Mouse (Mus musculus) thymus, postnatal 25 days (tissue): Measurements from ENCODE around the gene Iqsec2.
A peak's percentile ranks its signal among the peaks of the same experiment; 100 is the strongest.
"Not testable (repeated sequence)": the region's sequence is repeated elsewhere in the genome, so short reads cannot be mapped to it uniquely, and the experiment has no call there.

Experiments
- DNase-seq: peaks from one replicate; pipeline ENCODE4 v3.0.0; 2022

The Iqsec2 gene

DNA sequence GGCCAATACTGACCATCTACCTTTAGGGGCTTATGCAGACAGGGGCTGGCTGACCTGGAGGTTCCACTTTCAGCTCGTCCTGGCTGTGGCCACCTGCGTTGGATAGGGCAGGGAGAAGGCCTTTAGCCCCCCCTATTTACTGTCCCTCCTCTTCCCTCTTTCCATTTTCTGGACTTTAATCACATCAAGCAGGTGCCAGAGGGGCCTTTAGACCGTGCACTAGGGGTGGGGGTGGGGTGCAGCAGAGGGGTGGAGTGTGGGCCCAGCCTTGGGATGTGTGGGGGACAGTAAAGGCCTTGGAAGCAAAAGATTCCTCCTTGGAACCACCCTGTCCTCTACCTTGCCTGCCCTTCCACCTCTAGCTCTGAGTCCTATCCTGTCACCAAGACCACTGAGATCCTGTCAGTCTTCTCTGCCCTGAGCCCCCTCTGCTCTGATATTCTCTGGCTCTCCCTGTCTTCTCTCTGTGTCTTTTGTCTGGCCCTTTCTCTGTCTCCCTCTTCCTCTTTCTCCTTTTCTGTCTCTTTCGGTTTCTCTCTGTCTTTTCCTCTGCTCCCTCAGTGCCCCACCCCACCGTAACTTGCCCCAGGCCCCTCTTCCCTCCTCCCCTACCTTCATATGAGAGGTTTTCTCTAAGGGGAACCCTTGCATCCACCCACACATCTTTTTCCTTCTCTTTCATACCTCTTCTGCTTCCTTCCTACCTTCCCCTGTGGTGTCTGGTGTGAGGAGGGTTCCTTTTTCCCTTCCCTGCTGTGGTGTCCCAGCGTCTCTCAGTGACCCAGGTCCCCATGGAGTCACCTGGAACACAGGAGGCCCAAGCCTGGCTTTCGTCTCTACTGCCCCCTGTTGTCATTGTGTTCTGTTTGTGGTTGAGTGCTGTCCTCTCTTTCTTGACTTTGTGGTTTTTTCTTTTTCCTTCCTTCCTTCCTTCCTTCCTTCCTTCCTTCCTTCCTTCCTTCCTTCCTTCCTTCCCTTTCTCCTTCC, 35.9 kb downstream of the Iqsec2 start:
- no peak for DNase-seq

DNA sequence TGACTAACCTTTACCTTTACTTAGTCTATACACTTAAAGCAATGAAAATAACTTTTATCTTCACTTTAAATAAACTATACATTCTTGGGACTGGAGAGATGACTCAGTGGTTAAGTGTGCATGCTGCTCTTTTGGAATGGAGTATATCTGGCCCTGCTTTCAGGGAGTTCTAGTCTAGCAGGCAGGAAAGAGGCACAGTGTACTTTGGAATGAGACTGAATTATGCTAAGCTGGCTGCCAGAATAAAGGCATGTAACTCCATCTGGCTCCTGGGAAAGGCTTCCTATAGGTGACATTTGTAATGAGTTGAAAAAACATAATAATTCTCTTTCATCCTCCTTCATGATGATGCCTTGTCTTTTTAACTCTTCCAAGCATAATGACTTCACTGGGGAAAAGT, 43.1 kb downstream of the Iqsec2 start:
- DNase-seq = no peak

DNA sequence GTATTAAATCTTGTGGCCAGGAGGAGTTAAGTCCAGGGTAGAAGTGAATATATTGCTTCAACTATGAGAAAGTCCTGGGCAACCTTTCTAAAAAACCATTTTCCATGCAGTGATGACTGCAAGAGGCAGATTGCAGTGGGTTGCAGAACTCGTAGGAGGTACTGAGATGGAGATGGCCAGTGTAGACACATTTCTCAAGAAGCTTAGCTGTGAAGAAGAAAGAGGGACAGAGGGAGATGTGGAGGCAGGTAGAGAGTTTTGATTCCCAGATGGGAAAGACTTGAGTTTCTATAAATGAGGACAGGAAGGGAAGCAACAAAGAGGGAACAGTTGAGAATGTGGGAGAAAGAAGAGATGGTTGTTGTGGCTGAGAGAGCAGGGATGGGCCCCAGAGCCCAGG, 47.2 kb downstream of the Iqsec2 start:
- DNase-seq = no peak

DNA sequence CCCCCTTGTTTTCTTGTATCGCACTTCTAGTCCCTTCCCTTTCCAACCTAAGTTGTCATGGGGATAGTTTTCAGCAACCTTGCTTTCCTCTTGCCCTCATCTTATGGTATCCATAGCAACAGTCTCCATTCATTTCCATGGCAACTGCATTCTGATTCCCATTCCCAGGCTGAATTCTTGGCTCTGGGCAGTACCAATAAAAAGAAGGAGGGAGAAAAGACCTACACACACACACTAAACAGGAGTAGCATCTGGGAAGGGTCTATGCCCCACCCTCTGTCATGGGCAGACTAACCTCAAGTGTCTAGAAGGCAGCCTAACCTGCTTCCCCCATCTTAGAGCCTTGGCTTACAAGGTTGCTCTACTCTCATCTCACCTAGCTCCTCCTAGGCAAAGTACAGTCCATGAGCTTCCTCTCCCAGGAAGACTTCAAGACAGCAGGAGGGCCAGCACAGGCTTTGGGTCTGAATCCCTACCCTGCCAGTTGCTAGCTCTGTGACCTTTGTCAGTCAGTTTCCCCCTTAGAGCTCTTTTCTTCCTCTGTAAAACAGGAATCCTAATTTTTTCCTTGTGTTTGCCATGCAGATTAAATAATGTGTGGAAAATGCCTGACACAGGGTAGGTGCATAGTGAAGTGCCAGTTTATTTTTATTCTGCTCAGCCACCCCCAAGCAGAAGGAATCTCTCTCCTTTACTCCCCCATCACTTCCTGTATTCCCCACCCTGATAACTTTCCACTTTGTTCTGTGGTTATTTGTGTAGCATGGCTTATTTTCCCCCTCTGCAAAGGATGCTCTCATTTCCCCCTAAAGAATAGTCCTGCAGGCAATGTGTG, 54.0 kb downstream of the Iqsec2 start:
- no peak for DNase-seq

DNA sequence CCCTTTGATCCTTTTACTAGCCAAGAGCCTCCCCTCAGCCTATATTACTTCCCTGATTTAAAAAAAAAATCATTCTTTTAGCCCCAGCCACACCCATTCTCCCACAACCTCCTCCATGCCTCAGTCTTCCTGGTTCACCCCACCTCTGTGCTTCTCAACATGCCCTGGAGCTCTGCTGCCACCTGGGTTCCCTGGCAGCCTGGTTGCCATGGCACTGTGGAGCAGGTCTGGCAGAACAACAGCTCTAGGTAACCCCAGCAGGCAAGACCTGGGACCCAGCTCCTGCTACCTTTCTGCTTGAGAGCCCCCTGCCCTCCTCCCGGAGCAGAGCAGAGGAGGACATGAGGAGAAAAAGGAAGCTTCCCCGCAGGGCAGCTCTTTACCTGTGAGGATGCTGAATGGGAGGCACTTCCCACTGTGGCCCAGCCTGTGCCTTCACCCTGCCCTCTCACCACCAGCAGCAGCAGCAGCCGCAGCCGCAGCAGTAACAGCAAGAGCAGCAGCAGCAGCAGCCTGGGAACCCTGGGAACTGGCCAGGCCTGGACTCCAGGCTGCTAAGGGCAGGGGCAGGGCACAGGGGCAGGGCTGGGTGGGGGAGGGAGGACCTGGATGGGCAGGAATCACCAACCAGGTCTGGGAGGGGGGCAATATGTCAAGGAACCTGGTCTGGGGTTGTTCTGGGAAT, 57.8 kb downstream of the Iqsec2 start:
- DNase-seq = no peak

DNA sequence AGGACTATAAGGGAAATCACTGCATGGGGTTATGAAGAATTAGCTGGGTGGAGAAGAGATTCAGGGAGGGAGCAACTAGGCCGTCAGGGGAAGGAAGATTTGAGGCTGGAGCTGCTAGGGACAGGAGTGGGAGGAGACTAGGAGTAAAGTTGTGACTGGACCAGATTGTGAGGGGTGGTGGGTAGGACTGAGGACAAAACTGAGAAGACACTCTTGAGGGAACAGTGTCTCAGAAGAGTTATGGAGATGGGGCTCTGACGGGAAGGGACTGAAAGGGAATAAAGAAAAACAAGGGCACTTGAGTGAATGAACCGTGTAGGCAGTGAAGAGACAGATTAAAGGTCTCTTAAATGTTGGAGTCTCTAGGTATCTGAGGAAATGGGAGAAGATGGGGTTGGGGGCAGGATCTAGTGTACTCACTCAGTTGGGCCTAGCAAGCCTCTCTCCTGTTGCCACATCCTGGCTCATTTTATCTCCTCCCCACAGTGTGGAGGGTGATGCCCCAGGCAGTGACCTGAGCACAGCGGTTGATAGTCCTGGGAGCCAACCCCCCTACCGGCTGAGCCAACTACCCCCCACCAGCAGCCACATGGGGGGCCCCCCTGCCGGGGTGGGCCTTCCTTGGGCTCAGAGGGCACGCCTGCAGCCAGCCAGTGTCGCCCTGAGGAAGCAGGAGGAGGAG, 58.5 kb downstream of the Iqsec2 start:
- no peak for DNase-seq

DNA sequence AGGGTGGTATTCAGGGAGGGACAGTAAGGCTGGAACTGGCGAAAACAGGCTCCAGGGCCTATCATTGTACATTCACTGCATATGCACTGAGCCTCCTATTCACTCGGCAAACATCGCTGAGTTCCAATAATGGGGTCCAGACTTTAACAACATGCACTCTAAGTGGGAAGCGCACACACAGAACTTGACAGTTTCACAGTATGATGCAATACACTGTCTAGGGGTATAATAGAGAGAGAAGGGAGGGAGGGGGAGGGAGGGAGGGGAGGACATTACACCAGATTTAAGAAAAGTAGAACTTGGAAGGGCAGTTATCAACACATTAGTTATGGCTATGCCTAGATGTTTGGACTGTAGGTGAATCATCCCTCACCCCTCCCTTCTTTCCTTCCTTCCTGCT, 59.2 kb downstream of the Iqsec2 start:
- no peak for DNase-seq

DNA sequence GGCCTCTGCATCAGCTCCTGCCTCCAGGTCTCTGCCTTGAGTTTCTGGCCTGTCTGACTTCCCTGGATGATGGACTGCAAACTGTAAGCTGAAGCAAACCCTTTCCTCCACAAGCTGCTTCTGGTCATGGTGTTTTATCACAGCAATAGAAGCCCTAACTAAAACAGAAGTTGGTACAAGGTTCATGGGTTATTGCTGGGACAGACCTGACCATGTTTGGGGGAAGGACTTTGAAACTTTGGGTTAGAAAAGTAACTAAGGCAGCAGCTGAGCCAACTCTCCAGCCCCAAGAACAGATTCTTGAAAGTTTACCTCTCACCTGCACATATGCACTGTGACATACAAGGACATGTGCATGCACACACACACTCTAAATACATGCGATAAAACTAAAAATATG, 61.4 kb downstream of the Iqsec2 start:
- DNase-seq = no peak

DNA sequence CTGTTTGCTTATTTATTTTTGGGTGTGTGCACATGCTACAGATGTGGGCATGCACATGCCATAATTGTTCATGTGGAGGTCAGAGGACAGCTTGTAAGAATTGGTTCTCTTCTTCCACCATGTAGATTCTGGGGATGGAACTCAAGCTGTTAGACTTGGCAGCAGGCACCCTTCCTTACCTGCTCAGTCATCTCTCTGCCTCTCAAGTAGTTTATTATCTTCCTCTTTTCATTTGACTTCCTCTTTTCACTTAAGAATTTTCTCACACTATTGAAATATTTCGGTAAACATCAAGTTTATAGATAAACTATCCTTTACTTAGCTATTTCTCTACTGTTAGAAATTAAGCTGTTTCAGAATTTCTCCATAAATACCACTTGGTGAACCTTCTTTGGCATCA, 70.6 kb downstream of the Iqsec2 start:
- no peak for DNase-seq

DNA sequence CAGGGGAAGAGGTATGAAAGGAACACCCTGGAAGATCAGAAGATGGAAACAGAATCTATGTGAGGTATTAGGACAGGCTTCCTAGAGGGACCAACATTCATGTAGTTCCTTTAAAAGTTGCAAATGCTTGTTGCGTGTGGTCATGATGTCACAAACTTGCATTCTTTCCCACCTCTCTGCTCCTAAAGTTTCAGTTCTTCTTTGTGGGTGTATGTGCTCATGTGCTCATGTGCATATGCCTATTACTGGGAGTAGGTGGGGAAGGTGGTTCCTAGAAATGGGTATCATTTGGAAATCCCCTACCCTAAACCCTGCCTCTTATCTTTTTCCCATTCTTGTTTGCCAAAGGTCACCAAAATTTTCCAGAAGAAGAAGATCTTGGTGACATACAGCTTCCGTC, 74.5 kb downstream of the Iqsec2 start:
- no peak for DNase-seq

DNA sequence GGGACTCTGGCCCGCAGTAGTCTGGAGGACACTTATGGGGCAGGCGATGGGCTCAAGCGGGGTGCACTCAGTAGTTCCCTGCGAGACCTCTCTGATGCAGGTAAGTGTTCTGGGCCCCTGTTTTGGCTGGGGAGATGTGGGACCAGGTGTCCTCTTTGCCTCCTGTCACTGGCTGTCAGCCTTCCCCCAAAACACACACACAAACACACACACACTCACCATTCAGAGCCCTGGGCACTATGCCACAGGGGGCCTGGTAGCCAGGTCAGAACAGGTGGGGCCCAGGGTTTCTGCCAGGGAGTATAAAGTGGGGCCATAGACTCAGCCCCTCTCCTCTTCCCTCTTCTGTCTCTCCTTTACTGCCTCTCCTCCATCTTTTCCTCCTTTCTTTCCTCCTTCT, 77.7 kb downstream of the Iqsec2 start:
- DNase-seq = no peak

DNA sequence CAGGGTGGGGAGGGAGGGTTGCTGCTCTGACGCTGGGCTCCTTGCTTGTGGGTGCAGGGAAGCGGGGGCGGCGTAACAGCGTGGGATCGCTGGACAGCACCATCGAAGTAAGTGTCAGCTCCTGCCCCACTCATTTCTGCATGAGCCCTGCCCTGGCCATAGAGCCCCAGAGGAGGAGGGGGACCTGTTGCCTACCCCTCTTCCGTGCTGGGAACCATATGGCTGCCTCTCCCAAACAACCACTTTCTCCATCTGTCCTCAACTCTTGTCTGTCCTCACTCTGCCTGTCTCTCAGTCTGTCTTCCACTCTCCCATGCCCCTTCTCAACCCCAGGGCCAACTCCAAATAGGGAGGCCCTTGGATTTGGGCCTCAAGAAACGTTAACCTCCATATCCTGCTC, 78.2 kb downstream of the Iqsec2 start:
- DNase-seq = no peak

DNA sequence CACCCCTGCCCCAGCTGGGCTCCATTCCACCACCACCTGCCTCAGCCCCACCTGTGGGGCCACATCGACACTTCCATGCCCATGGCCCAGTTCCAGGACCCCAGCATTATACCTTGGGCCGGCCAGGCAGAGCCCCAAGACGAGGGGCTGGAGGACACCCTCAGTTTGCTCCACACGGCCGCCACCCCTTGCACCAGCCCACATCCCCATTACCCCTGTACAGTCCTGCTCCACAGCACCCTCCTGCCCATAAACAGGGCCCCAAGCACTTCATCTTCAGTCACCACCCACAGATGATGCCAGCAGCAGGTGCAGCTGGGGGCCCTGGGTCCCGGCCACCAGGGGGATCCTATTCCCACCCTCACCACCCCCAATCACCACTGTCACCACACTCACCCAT, 79.2 kb downstream of the Iqsec2 start:
- no peak for DNase-seq

DNA sequence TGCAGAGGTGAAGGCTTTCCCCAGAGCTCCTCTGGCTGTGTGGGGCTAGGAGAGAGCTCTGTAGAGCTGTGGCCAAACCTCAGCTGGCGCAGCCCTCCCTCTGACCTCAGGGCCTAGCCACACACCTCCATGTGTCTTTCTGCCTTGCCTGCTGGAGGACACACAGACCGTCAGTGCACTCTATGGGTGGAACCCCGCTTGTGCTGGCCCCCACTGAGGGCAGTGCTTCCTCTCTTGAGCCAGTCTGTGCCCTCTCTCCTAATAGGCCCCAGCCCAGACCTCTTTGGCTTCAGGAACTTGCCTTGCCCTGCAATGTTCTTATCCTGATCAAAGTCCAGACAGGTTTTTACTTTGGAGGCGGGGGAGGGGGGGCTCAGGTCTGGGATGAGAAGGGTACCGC, 80.2 kb downstream of the Iqsec2 start:
- no peak for DNase-seq

DNA sequence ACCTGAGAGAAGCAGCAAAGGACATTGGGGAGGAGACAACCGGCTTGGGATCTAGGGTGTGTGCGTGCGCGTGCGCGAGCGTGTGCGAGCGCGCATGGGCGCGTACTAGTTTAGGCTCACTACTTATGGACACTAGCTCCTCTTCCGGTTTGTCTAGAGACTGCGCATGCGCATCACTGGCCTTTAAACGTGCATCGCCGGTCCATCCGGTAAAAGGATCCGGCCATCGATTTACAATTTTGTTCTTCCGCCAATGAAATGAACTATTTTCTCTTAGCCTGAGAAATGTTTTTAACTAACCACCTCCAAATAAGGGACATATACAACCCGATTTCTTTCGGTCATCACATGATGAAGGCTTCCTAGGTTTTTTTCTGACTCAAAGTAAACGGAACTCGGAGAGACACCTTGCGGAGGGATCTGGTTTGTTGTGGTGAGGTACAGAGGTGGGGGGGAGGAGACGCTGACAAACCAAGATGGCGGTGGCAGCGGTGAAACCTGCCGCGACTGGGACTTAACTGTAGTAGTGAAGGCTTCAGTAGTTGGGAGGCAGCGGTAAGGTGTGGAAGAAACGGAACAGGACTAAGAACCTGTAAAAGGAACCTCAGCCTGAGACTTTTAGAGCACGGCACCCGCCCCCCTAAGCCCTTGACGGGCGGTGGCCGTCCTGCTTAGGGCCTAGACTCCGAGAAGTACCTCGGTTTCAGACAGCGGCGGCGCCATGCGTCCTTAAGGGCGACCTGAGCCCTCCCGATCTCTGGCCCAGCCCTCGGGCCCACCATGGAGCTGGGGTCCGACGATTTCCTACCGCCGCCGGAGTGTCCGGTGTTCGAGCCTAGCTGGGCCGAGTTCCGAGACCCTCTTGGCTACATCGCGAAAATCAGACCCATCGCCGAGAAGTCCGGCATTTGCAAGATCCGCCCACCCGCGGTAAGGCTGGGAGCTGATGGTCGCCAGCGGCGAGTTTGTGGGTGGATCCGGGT, 89.0 kb downstream of the Iqsec2 start, which contains the start of gene Kdm5c:
Gene Kdm5c (plus strand): TSS at position 240 of the 983 bp plus-strand sequence.
- peak; percentile 88 for DNase-seq

DNA sequence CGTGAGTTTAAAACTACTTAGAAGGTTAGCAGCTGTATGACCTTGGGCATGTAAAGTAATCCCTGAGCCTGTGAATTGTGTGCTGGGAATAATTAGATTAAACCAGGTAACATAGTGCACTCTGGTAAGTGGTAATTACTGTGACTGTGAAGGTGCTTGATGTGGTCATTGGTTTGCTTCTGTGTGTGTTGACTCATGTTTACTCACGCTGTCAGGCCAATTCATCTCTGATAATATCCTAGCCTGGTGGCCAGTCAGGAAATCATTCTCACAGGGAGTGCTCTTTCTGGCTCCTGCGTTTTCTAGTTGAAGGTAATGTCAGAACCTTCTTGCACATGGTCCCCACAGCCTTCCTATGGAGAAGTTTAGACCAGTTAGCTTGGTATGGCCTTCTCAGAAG, 90.1 kb downstream of the Iqsec2 start:
- DNase-seq = no peak

DNA sequence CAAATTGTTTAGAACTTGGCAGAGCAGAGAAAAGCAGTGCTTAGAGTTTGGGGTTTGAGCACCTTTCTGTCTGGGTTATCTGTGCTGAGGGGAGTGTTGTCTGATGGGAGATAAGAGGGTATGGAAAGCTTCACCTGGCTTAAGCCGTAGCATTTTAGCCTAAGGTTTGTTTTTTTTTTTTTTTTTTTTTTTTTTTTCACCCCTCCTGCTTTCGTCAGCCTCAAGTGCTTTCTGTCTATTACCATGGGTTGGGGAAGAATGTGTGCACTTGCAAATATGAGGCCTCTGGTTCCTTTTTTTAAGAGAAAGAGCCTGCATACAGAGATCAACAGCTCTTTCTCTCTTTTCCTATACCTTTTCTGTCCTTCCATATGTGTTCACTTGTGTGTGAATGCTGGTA, 91.7 kb downstream of the Iqsec2 start:
- DNase-seq = no peak

DNA sequence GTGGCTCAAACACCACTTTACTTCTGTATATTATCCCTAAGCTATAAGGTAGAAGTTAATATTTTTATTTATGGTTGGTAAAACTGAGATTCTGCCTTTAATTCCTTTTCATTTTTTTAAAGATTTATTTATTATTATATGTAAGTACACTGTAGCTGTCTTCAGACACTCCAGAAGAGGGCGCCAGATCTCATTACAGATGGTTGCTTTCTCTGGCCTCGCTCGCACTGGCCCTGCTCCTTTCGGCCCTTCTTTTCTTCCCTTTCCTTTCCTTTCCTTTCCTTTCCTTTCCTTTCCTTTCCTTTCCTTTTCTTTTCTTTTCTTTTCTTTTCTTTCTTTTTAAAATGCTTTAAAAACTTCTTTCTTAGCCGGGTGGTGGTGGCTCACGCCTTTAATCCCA, 99.1 kb downstream of the Iqsec2 start:
- not testable (repeated sequence) for DNase-seq

DNA sequence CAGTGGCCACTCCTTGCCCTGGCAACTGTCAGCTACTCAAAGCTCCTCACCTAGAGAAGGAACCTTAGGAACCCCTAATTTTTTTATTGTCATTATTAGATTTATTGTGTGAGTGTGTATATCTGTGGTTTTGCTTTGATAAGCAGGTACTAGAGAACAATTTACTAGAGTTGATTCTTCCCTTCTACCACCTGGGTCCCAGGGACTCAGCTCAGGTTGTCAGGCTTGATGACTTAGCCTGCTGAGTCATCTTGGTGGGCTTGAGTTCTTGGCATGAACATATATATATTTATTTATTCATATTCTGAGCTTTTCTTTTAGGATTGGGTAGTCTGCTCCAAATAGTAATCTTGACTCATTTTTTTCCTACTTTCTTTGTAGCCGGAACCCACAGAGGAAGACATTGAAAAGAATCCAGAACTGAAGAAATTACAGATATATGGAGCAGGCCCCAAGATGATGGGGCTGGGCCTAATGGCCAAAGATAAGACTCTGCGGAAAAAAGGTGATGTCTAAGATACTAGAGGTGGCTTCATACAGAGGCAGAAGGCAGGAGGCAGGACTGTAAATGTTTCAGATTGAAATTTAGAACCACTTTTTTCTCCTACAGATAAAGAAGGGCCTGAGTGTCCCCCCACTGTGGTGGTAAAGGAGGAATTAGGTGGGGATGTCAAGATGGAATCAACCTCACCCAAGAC, 100.6 kb downstream of the Iqsec2 start:
- no peak for DNase-seq

DNA sequence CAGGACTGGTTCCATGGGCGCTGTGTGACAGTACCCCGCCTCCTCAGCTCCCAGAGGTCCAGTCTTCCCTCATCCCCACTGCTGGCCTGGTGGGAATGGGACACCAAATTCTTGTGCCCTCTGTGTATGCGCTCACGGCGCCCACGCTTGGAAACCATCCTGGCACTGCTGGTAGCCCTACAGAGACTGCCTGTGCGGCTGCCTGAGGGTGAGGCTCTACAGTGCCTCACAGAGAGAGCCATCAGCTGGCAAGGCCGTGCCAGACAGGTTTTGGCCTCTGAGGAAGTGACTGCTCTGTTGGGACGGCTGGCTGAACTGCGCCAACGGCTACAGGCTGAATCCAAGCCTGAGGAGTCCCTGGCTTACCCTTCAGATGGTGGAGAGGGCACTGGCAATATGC, 127.1 kb downstream of the Iqsec2 start:
- DNase-seq = no peak
